Mouse (Mus musculus): ENCODE measurements around the gene Gm20441. TPM values are rescaled to one million over a fixed set of nuclear protein-coding genes. Genes with fewer than 3 reads are reported as not detected.

The Gm20441 gene
- polyA plus RNA-seq, 1 experiment from 2014 or later = 0.18 TPM

- Histone ChIP-seq H3K27me3 (ENCODE audit: control insufficient read depth, insufficient read depth, low read depth, low read length) (no peaks in the 10 kb centered on the region), H3K9me3 (replicated peaks; ENCODE audit: control insufficient read depth, low read length) (no peaks in the 10 kb centered on the region), H3K9ac (ENCODE audit: low read depth, low read length) (no peak overlapping the region), H3K4me2 (ENCODE audit: low read depth, low read length) (no peak overlapping the region), H3K4me1 (ENCODE audit: control insufficient read depth, low read depth, low read length) (no peaks in the 10 kb centered on the region), H3K27ac (ENCODE audit: low read length) (no peak overlapping the region), H3K36me3 (ENCODE audit: control insufficient read depth, insufficient read depth) (no peaks in the 10 kb centered on the region), H3K4me3 (ENCODE audit: low read depth, low read length) (no peak overlapping the region)
- ATAC-seq (ENCODE audit: low read depth) = no peak
- WGBS (ENCODE audit: insufficient replicate concordance) = 65% methylated on average over 5 of the region's 5 CpGs
Measured at GRCm38 (mm10) chr10:75819882-75820281, 39.1 kb upstream of the Gm20441 start.

DNA sequence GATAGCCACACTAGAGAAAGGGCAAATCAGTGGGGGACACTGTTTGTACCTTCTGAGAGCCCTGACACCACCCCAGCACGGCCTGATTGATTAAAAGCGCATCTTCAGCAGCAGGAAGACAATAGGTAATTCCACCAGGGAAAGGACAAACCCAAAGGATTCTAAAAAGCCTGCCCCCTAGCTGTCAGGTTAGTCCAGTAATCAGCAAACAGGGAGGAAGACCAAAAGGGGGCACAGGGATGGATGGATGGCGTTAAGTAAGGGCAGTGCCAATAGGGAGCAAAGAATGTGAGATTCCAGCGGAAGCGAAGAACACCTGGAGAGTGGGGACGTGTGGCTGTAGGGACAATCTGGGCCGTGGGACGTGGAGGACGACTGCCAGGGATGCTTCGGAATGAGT, 37.9 kb upstream of the Gm20441 start:
- Histone ChIP-seq H3K4me1 (ENCODE audit: control insufficient read depth, low read depth, low read length) (no peaks in the 10 kb centered on the region), H3K9me3 (replicated peaks; ENCODE audit: control insufficient read depth, low read length) (no peaks in the 10 kb centered on the region), H3K4me3 (ENCODE audit: low read depth, low read length) (no peak overlapping the region), H3K27ac (ENCODE audit: low read length) (no peak overlapping the region), H3K9ac (ENCODE audit: low read depth, low read length) (no peak overlapping the region), H3K36me3 (ENCODE audit: control insufficient read depth, insufficient read depth) (no peaks in the 10 kb centered on the region), H3K27me3 (ENCODE audit: control insufficient read depth, insufficient read depth, low read depth, low read length) (no peaks in the 10 kb centered on the region), H3K4me2 (ENCODE audit: low read depth, low read length) (no peak overlapping the region)
- ATAC-seq (ENCODE audit: low read depth) = no peak
- 52% methylated on average over 10 of the region's 10 CpGs for WGBS (ENCODE audit: insufficient replicate concordance)

- WGBS (ENCODE audit: insufficient replicate concordance) = 36% methylated on average over 2 of the region's 2 CpGs
- no peak overlapping the region for H3K4me3 ChIP-seq (ENCODE audit: low read depth, low read length)
- no peaks in the 10 kb centered on the region for H3K36me3 ChIP-seq (ENCODE audit: control insufficient read depth, insufficient read depth)
- no peaks in the 10 kb centered on the region for H3K4me1 ChIP-seq (ENCODE audit: control insufficient read depth, low read depth, low read length)
- no peak overlapping the region for H3K9ac ChIP-seq (ENCODE audit: low read depth, low read length)
- no peaks in the 10 kb centered on the region for H3K9me3 ChIP-seq (replicated peaks; ENCODE audit: control insufficient read depth, low read length)
- no peaks in the 10 kb centered on the region for H3K27me3 ChIP-seq (ENCODE audit: control insufficient read depth, insufficient read depth, low read depth, low read length)
- no peak overlapping the region for H3K27ac ChIP-seq (ENCODE audit: low read length)
- H3K4me2 ChIP-seq (ENCODE audit: low read depth, low read length) = no peak overlapping the region
- ATAC-seq (ENCODE audit: low read depth) = no peak
Measured at GRCm38 (mm10) chr10:75804217-75804616, 23.5 kb upstream of the Gm20441 start.

GRCm38 (mm10) chr10:75798176-75798696, 17.5 kb upstream of the Gm20441 start, which contains the start of gene Gstt1:
Gene Gstt1, minus strand, starts transcription at chr10:75798584.
- 2% methylated on average over 18 of the region's 18 CpGs for WGBS (ENCODE audit: insufficient replicate concordance)
- H3K27me3 ChIP-seq (ENCODE audit: control insufficient read depth, insufficient read depth, low read depth, low read length) = no peaks in the 10 kb centered on the region
- H3K9me3 ChIP-seq (replicated peaks; ENCODE audit: control insufficient read depth, low read length) = no peaks in the 10 kb centered on the region
- H3K9ac ChIP-seq (ENCODE audit: low read depth, low read length) = peak within 1 kb of the TSS; percentile 61
- peak within 1 kb of the TSS; percentile 71 for H3K27ac ChIP-seq (ENCODE audit: low read length)
- H3K36me3 ChIP-seq (ENCODE audit: control insufficient read depth, insufficient read depth) = no peaks in the 10 kb centered on the region
- peak within 1 kb of the TSS; percentile 65 for H3K4me3 ChIP-seq (ENCODE audit: low read depth, low read length)
- H3K4me1 ChIP-seq (ENCODE audit: control insufficient read depth, low read depth, low read length) = peaks cover 14% of the 10 kb centered on the region
- ATAC-seq (ENCODE audit: low read depth) = peak; percentile 63
- H3K4me2 ChIP-seq (ENCODE audit: low read depth, low read length) = peak within 1 kb of the TSS; percentile 85

- Histone ChIP-seq H3K27ac (ENCODE audit: low read length) (peak overlapping the region; percentile 71), H3K9me3 (replicated peaks; ENCODE audit: control insufficient read depth, low read length) (no peaks in the 10 kb centered on the region), H3K27me3 (ENCODE audit: control insufficient read depth, insufficient read depth, low read depth, low read length) (no peaks in the 10 kb centered on the region), H3K9ac (ENCODE audit: low read depth, low read length) (peak overlapping the region; percentile 61), H3K4me3 (ENCODE audit: low read depth, low read length) (peak overlapping the region; percentile 65), H3K4me2 (ENCODE audit: low read depth, low read length) (peak overlapping the region; percentile 85), H3K36me3 (ENCODE audit: control insufficient read depth, insufficient read depth) (no peaks in the 10 kb centered on the region), H3K4me1 (ENCODE audit: control insufficient read depth, low read depth, low read length) (peaks cover 14% of the 10 kb centered on the region)
- 2% methylated on average over 12 of the region's 12 CpGs for WGBS (ENCODE audit: insufficient replicate concordance)
- peak; percentile 83 for ATAC-seq (ENCODE audit: low read depth)
Measured at GRCm38 (mm10) chr10:75797619-75798175, 16.9 kb upstream of the Gm20441 start.

DNA sequence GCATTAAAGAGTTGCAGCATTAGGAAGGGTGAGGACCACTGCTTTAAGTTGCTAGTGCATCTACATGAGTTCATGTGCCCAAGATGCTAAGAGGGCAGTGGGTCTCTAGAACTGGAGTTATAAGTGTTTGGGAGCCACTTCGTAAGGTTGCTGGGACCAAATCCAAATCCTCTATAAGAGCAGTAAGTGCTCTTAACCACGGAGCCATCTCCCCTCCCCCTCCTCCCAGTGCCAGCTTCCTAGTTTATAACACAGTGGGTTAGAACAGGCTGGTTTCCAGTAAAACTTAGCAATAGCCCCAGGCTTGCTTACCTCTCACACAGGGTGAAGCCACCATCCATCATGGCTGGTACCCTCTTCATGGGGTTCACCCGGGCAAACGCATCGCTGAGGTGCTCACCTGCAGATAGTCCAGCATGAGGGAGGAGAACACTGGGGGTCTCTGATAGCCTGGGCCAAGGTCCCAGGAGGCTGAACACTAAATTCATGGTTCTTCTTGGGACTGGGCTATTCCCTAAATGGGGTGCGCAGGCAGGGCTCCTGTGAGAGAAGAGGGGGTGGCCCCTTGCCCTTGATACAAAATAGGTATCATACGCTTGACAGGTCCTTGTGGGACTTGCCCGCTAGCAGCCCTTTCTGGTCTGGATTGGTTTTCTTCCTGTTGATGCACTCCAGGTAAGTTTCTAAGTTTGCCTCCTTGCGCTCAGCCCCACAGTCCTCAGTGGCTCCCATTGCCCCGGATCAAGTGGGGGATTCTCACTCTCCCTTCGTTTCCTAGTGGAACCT, 16.2 kb upstream of the Gm20441 start:
- no peaks in the 10 kb centered on the region for H3K36me3 ChIP-seq (ENCODE audit: control insufficient read depth, insufficient read depth)
- peaks cover 14% of the 10 kb centered on the region for H3K4me1 ChIP-seq (ENCODE audit: control insufficient read depth, low read depth, low read length)
- WGBS (ENCODE audit: insufficient replicate concordance) = 39% methylated on average over 11 of the region's 11 CpGs
- no peaks in the 10 kb centered on the region for H3K27me3 ChIP-seq (ENCODE audit: control insufficient read depth, insufficient read depth, low read depth, low read length)
- peak overlapping the region; percentile 35 for H3K27ac ChIP-seq (ENCODE audit: low read length)
- no peaks in the 10 kb centered on the region for H3K9me3 ChIP-seq (replicated peaks; ENCODE audit: control insufficient read depth, low read length)
- H3K4me2 ChIP-seq (ENCODE audit: low read depth, low read length) = peak overlapping the region; percentile 85
- H3K4me3 ChIP-seq (ENCODE audit: low read depth, low read length) = peak overlapping the region; percentile 65
- ATAC-seq (ENCODE audit: low read depth) = no peak
- H3K9ac ChIP-seq (ENCODE audit: low read depth, low read length) = peak overlapping the region; percentile 61; the same call in 1 of the 2 replicates

DNA sequence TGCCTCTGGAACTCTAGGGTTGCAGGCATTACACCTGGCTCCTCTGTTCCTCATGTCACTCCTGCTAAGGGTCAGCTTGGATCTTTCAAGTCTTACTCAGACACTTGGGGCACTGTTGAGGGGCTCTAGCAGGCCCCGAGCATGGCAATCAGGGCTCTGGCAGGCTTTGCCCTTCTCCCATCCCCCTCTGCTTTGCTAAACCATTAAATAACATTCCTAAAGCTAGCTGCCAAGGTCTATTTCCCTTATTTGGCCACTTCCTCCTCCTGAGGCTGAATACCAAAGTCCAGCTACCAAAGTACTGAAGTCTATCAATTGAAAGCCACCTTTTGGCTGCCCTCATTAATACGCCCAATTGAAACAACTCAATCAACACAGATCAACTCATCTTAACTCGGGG, 14.1 kb upstream of the Gm20441 start:
- Histone ChIP-seq H3K4me1 (ENCODE audit: control insufficient read depth, low read depth, low read length) (peaks cover 14% of the 10 kb centered on the region), H3K9ac (ENCODE audit: low read depth, low read length) (peak overlapping the region; percentile 15; the same call in 1 of the 2 replicates), H3K27ac (ENCODE audit: low read length) (peak overlapping the region; percentile 63), H3K9me3 (replicated peaks; ENCODE audit: control insufficient read depth, low read length) (no peaks in the 10 kb centered on the region), H3K4me3 (ENCODE audit: low read depth, low read length) (peak overlapping the region; percentile 28; the same call in 1 of the 2 replicates), H3K36me3 (ENCODE audit: control insufficient read depth, insufficient read depth) (no peaks in the 10 kb centered on the region), H3K4me2 (ENCODE audit: low read depth, low read length) (peak overlapping the region; percentile 38), H3K27me3 (ENCODE audit: control insufficient read depth, insufficient read depth, low read depth, low read length) (no peaks in the 10 kb centered on the region)
- ATAC-seq (ENCODE audit: low read depth) = no peak
- 30% methylated on average over 3 of the region's 3 CpGs for WGBS (ENCODE audit: insufficient replicate concordance)

- no peaks in the 10 kb centered on the region for H3K27me3 ChIP-seq (ENCODE audit: control insufficient read depth, insufficient read depth, low read depth, low read length)
- peaks cover 2% of the 10 kb centered on the region for H3K4me1 ChIP-seq (ENCODE audit: control insufficient read depth, low read depth, low read length)
- no peak overlapping the region for H3K9ac ChIP-seq (ENCODE audit: low read depth, low read length)
- H3K4me2 ChIP-seq (ENCODE audit: low read depth, low read length) = no peak overlapping the region
- H3K36me3 ChIP-seq (ENCODE audit: control insufficient read depth, insufficient read depth) = no peaks in the 10 kb centered on the region
- H3K27ac ChIP-seq (ENCODE audit: low read length) = peak overlapping the region; percentile 77
- WGBS (ENCODE audit: insufficient replicate concordance) = 12% methylated on average over 7 of the region's 7 CpGs
- no peaks in the 10 kb centered on the region for H3K9me3 ChIP-seq (replicated peaks; ENCODE audit: control insufficient read depth, low read length)
- ATAC-seq (ENCODE audit: low read depth) = no peak
- no peak overlapping the region for H3K4me3 ChIP-seq (ENCODE audit: low read depth, low read length)
Measured at GRCm38 (mm10) chr10:75790773-75791172, 10.0 kb upstream of the Gm20441 start.

DNA sequence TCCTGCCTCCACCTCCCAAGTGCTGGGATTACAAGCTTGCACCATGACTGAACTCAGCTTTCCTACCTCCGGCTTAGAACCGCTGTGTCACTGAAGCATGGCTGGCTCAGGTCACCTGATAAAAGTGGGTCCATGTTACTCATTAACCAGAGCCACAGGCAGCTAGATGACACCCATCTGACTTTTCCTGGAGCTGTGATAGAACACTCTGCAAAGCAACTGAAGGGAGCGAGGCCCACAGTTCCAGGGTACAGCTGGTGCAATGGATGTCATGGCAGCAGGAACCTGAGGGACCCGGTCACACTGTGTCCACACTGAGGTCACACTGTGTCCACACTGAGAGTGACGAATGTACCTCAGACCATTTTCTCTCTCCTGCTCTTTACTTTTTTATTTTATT, 9.1 kb upstream of the Gm20441 start:
- WGBS (ENCODE audit: insufficient replicate concordance) = 63% methylated on average over 5 of the region's 5 CpGs
- H3K27ac ChIP-seq (ENCODE audit: low read length) = peak overlapping the region; percentile 77
- no peak overlapping the region for H3K4me3 ChIP-seq (ENCODE audit: low read depth, low read length)
- H3K9me3 ChIP-seq (replicated peaks; ENCODE audit: control insufficient read depth, low read length) = no peaks in the 10 kb centered on the region
- no peak overlapping the region for H3K9ac ChIP-seq (ENCODE audit: low read depth, low read length)
- H3K4me1 ChIP-seq (ENCODE audit: control insufficient read depth, low read depth, low read length) = peaks cover 2% of the 10 kb centered on the region
- no peak overlapping the region for H3K4me2 ChIP-seq (ENCODE audit: low read depth, low read length)
- peak; percentile 95 for ATAC-seq (ENCODE audit: low read depth)
- H3K27me3 ChIP-seq (ENCODE audit: control insufficient read depth, insufficient read depth, low read depth, low read length) = no peaks in the 10 kb centered on the region
- H3K36me3 ChIP-seq (ENCODE audit: control insufficient read depth, insufficient read depth) = no peaks in the 10 kb centered on the region
